Mouse (Mus musculus): ENCODE data around the gene Csf3.

The Csf3 gene

DNA sequence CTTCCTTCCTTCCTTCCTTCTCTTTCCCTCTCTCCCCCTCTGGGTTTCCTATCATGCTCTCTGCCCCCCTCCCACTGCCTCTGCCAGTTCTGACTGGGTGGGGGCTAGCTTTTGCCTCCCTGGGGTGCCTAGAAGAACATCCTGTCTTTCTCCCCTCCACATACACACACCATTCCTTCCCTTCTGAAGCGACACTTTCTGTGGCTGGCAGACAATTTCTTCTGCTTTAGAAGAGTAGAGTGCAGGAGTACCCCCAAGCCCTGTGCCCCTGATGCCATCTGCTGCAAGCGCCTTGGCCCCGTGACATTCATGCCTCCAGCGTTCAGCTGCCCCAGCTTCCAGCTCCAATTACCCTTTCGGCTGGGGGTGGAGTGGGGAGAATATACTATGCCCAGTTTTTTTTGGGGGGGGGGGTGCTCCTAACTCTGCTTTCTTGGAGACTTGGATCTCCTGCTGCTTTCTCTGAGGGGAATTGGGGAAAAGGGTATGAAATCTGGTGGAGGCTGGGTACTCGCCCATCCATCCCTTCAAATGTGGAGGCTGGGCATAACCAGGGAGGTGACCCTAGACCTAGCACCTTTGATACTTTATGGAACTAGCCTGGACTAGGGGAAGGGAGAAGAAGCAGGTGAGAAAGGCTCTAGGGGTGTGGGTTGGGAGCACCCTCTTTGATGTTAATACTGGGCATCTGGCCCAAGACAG is 46.9 kb downstream of the Csf3 start:
- DNase-seq (ENCODE audit: low read depth, low spot score): no peak

DNA sequence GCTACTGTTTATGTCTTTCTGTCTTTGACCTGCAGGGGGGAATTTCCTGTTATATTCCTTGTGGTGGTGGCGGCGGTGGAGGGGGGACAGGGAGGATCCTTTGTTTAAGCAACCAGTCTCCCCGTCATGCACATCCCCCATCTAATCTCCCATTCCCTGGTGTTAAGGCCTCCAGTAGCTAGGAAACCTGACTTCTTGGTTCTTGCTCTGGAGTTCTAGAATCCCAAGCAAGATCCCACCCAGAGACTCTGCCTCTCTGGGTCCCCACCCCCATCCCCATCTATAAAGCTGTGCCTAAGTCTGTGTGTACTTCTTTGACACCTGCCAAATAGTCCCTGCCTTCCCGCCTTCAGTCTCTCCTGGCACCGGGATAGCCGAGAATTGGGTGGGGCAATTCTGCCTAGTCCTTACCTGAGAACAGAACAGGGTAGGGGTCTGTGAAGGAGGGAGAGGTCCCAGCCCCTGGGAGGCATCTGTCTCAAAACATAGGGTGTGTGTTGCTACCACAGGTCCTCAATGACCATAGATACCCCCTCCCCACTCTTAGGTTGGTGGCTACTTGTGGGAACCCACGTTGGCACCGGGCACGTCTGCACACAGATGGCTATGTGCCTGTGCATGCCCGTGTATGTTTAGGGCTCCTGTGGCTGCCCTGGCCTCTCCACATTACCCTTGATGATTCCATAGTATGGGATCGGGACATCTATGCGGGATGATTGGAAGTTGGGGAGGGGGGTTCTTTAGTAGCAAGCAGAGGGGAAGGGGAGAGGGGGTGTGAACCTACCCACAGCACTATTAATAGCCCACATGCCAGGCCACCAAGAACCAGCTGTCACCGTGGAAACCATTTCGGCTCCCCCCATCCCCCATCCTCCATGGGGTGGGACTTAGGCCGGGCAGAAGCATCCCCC is 47.7 kb downstream of the Csf3 start:
- DNase-seq (ENCODE audit: low read depth, low spot score): no peak

DNA sequence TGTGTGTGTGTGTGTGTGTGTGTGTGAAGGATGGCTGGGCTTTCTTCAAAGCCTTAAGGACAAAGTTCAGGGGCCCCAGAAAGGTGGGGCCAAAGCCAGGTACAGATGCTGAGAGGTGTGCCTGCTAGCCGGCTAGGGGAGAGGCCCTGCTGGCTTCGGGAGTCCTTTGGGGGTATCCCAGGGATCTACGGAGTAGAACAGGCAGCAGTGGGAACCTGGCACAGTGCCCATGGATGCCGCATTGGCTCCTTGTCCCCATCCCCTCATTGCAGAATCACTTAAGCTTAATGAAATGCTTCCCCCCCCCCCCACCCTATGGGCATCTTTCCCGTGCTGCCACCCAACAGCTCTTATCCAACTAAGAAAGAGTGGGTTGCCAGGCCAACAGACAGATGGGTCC is 48.7 kb downstream of the Csf3 start:
- no peak for DNase-seq (ENCODE audit: low read depth, low spot score)

DNA sequence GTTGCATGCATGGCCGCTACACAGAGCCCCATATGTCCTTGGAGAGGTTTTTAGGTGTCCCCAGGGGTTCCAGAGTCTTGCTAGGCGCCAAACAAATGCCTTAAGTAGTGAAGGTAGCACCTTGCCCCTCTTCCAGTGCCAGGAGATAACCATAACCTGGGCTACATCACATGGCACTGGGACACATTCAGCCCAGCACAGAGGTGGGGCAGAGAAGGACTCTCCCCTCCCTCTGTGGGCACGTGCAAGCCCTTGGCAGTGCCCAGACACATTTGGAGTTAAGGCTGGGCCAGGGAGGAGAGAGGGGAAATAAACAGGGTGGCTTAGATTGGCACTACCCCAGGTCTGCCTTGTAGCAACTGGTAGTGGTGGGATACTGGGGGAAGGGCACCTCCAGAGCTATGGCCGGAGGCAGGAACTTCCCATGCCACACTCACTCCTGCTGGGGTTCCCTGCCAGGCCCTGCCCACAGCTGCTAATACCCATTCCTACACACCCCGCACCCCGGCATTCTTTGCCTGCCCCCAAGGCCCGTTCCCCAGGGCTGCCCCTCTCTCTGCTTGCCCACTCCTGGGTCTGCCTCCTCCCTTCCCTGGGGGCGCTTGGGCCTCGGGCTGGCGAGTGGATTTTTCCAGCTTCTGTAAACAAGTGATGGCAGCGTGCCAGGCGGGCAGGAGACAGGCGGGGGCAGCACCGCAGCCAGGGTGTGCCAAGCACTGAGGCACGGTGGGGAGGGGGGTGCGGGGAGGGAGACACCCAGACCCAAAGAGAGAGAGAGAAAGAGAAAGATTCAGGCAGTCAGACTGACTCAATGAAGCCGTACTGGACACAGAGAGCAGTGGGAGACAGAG is 49.5 kb downstream of the Csf3 start:
- DNase-seq (ENCODE audit: low read depth, low spot score): no peak

DNA sequence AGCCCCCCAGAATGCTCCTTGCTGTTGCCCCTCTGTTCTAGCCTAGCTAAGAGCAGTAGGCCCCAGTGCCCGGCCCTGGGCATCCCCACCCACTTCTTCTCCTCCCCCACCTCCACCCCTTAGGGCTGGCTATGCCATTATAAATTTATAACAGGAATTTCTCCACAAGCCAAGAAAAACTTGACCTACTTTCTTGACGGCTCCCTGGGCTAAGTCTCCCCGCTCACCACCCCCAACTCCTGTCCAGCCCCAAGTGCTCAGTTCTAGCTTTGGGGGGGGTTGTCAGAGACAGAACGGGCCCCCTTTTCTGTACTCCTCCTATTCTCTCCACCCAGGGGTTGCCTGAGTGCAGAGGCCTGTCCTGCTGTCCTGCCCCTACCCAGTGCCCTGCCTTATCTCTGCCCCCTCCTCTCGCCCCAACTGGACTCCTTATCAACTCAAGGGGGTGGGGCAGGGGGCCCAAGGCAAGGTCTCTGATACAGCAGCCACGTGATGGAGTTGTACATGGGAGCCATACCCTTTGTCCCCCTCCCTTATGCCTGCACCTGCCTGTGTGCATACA is 50.2 kb downstream of the Csf3 start:
- DNase-seq (ENCODE audit: low read depth, low spot score): no peak

DNA sequence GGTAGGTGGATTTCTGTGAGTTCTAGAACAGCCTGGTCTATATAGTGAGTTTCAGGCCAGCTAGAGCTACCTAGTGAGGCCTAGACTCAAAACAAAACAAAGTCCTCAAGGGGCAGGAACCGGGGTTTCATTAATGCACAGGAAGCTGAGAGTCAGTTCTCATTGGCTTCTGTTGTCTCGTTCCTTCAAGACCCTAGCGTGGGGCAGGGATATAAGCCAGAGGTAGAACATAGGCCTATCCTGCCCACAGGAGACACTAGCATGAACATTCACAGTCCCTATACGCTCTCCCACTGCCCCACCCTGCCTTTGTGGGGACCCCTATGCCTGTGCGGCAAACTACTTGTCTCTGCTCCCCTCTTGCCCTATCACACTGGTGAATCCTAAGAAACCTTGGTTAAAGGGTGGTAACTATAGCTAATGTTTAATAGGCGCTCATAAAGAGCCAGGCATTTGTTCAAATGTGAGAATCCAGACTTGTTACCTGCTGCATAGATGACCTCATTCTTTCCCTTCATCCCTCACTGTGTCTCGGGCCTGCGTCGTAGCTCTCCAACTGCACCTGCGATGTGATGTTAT is 51.6 kb downstream of the Csf3 start:
- DNase-seq (ENCODE audit: low read depth, low spot score): no peak

All from retina, adult 2 months (tissue).